Mouse (Mus musculus) C2C12 (cell line): ENCODE results near the gene Samd10.

ENCODE experiments used
- CEBPB ChIP-seq: IDR thresholded peaks from one replicate; pipeline ENCODE4 v1.6.1; 2011; ENCODE audit warnings: low read depth, mild to moderate bottlenecking, control low read depth, moderate library complexity
- CTCF ChIP-seq: IDR thresholded peaks from one replicate; pipeline ENCODE4 v1.5.1; 2011; ENCODE audit not compliant: control insufficient read depth, insufficient read depth, insufficient read length
- MAX ChIP-seq: IDR thresholded peaks from one replicate; pipeline ENCODE4 v1.6.1; 2011; ENCODE audit warnings: mild to moderate bottlenecking, control low read depth

GRCm38 (mm10) chr2:181567338-181567737 lies 31.7 kb downstream of the Samd10 start:
- TF ChIP-seq CTCF (no peak), MAX (no peak), CEBPB (no peak)
